Mouse (Mus musculus): Measurements from ENCODE around the gene Gm4792. TPM values are rescaled to one million over a fixed set of nuclear protein-coding genes. Genes with fewer than 3 reads are reported as not detected.

Gene Gm4792
- polyA plus RNA-seq (2014; fragmentation: Nextera tagmentation; extraction: Ambion mirVana) = not detected in 2 replicates

GRCm38 (mm10) chr10:94298471-94298870 is at the start of gene Gm4792:
Gene Gm4792 (minus strand): TSS chr10:94298703.
- Histone ChIP-seq H3K9ac (ENCODE audit: low read length) (no peak within 1 kb of the TSS), H3K36me3 (ENCODE audit: control insufficient read depth, insufficient read depth, low read length) (no peaks in the 10 kb centered on the region), H3K4me3 (ENCODE audit: low read depth, low read length) (no peak within 1 kb of the TSS), H3K4me2 (no peak within 1 kb of the TSS), H3K27me3 (ENCODE audit: control insufficient read depth, insufficient read depth, low read length) (no peaks in the 10 kb centered on the region), H3K27ac (ENCODE audit: low read depth, low read length) (no peak within 1 kb of the TSS), H3K4me1 (ENCODE audit: control insufficient read depth, insufficient read depth, low read length) (peaks cover 13% of the 10 kb centered on the region), H3K9me3 (ENCODE audit: control insufficient read depth, low read length) (no peaks in the 10 kb centered on the region)
- 77% methylated on average over 3 of the region's 3 CpGs for WGBS
- DNase-seq (ENCODE audit: low spot score, missing footprints) (no peak), ATAC-seq (ENCODE audit: low FRiP score) (no peak)

GRCm38 (mm10) chr10:94347959-94348358 is 49.5 kb upstream of the Gm4792 start:
- no peaks in the 10 kb centered on the region for H3K9me3 ChIP-seq (ENCODE audit: control insufficient read depth, low read length)
- WGBS = 95% methylated on average over 10 of the region's 10 CpGs

GRCm38 (mm10) chr10:94347296-94347695 is 48.8 kb upstream of the Gm4792 start:
- Histone ChIP-seq H3K27ac (ENCODE audit: low read depth, low read length) (no peak overlapping the region), H3K4me1 (ENCODE audit: control insufficient read depth, insufficient read depth, low read length) (no peaks in the 10 kb centered on the region), H3K36me3 (ENCODE audit: control insufficient read depth, insufficient read depth, low read length) (no peaks in the 10 kb centered on the region), H3K4me3 (ENCODE audit: low read depth, low read length) (no peak overlapping the region), H3K9me3 (ENCODE audit: control insufficient read depth, low read length) (no peaks in the 10 kb centered on the region), H3K27me3 (ENCODE audit: control insufficient read depth, insufficient read depth, low read length) (no peaks in the 10 kb centered on the region), H3K4me2 (no peak overlapping the region), H3K9ac (ENCODE audit: low read length) (no peak overlapping the region)
- DNase-seq (ENCODE audit: low spot score, missing footprints) (no peak), ATAC-seq (ENCODE audit: low FRiP score) (no peak)
- 78% methylated on average over 10 of the region's 10 CpGs for WGBS

More at GRCm38 (mm10) chr10:94347959-94348358, 49.5 kb upstream of the Gm4792 start:
- Histone ChIP-seq H3K9ac (ENCODE audit: low read length) (no peak overlapping the region), H3K27me3 (ENCODE audit: control insufficient read depth, insufficient read depth, low read length) (no peaks in the 10 kb centered on the region), H3K27ac (ENCODE audit: low read depth, low read length) (no peak overlapping the region), H3K36me3 (ENCODE audit: control insufficient read depth, insufficient read depth, low read length) (no peaks in the 10 kb centered on the region), H3K4me2 (no peak overlapping the region), H3K4me3 (ENCODE audit: low read depth, low read length) (no peak overlapping the region), H3K4me1 (ENCODE audit: control insufficient read depth, insufficient read depth, low read length) (no peaks in the 10 kb centered on the region)
- ATAC-seq (ENCODE audit: low FRiP score) (no peak), DNase-seq (ENCODE audit: low spot score, missing footprints) (peak; percentile 59)

- Histone ChIP-seq H3K4me3 (ENCODE audit: low read depth, low read length) (no peak overlapping the region), H3K4me1 (ENCODE audit: control insufficient read depth, insufficient read depth, low read length) (no peaks in the 10 kb centered on the region), H3K27me3 (ENCODE audit: control insufficient read depth, insufficient read depth, low read length) (no peaks in the 10 kb centered on the region), H3K9ac (ENCODE audit: low read length) (no peak overlapping the region), H3K9me3 (ENCODE audit: control insufficient read depth, low read length) (no peaks in the 10 kb centered on the region), H3K4me2 (no peak overlapping the region), H3K36me3 (ENCODE audit: control insufficient read depth, insufficient read depth, low read length) (no peaks in the 10 kb centered on the region), H3K27ac (ENCODE audit: low read depth, low read length) (no peak overlapping the region)
- WGBS = 90% methylated on average over 7 of the region's 7 CpGs
- DNase-seq (ENCODE audit: low spot score, missing footprints) (peak; percentile 17), ATAC-seq (ENCODE audit: low FRiP score) (no peak)
Measured at GRCm38 (mm10) chr10:94346596-94346995, 48.1 kb upstream of the Gm4792 start.

- Histone ChIP-seq H3K4me2 (no peak overlapping the region), H3K27me3 (ENCODE audit: control insufficient read depth, insufficient read depth, low read length) (no peaks in the 10 kb centered on the region), H3K9ac (ENCODE audit: low read length) (no peak overlapping the region), H3K36me3 (ENCODE audit: control insufficient read depth, insufficient read depth, low read length) (no peaks in the 10 kb centered on the region), H3K9me3 (ENCODE audit: control insufficient read depth, low read length) (no peaks in the 10 kb centered on the region), H3K4me3 (ENCODE audit: low read depth, low read length) (no peak overlapping the region), H3K27ac (ENCODE audit: low read depth, low read length) (no peak overlapping the region), H3K4me1 (ENCODE audit: control insufficient read depth, insufficient read depth, low read length) (no peaks in the 10 kb centered on the region)
- 89% methylated on average over 7 of the region's 7 CpGs for WGBS
- ATAC-seq (ENCODE audit: low FRiP score) (no peak), DNase-seq (ENCODE audit: low spot score, missing footprints) (peak; percentile 45)
Measured at GRCm38 (mm10) chr10:94345509-94346252, 47.2 kb upstream of the Gm4792 start.

- no peak for ATAC-seq (ENCODE audit: low FRiP score)
- Histone ChIP-seq H3K4me1 (ENCODE audit: control insufficient read depth, insufficient read depth, low read length) (no peaks in the 10 kb centered on the region), H3K27me3 (ENCODE audit: control insufficient read depth, insufficient read depth, low read length) (no peaks in the 10 kb centered on the region), H3K4me3 (ENCODE audit: low read depth, low read length) (no peak overlapping the region), H3K36me3 (ENCODE audit: control insufficient read depth, insufficient read depth, low read length) (no peaks in the 10 kb centered on the region), H3K9ac (ENCODE audit: low read length) (no peak overlapping the region), H3K4me2 (no peak overlapping the region), H3K9me3 (ENCODE audit: control insufficient read depth, low read length) (no peaks in the 10 kb centered on the region), H3K27ac (ENCODE audit: low read depth, low read length) (no peak overlapping the region)
- DNase-seq (ENCODE audit: low spot score, missing footprints) = peak; percentile 65
- 56% methylated on average over 21 of the region's 22 CpGs for WGBS
Measured at GRCm38 (mm10) chr10:94344631-94345417, 46.3 kb upstream of the Gm4792 start.

GRCm38 (mm10) chr10:94343581-94343980 is 45.1 kb upstream of the Gm4792 start:
- no peaks in the 10 kb centered on the region for H3K27me3 ChIP-seq (ENCODE audit: control insufficient read depth, insufficient read depth, low read length)
- 85% methylated on average over 7 of the region's 7 CpGs for WGBS

GRCm38 (mm10) chr10:94342256-94342655 is 43.8 kb upstream of the Gm4792 start:
- WGBS = 71% methylated on average over 7 of the region's 7 CpGs
- H3K9me3 ChIP-seq (ENCODE audit: control insufficient read depth, low read length) = no peaks in the 10 kb centered on the region
- no peak overlapping the region for H3K4me3 ChIP-seq (ENCODE audit: low read depth, low read length)
- H3K27ac ChIP-seq (ENCODE audit: low read depth, low read length) = no peak overlapping the region
- DNase-seq (ENCODE audit: low spot score, missing footprints) = no peak
- no peaks in the 10 kb centered on the region for H3K27me3 ChIP-seq (ENCODE audit: control insufficient read depth, insufficient read depth, low read length)
- H3K4me2 ChIP-seq = no peak overlapping the region
- no peak overlapping the region for H3K9ac ChIP-seq (ENCODE audit: low read length)
- no peak for ATAC-seq (ENCODE audit: low FRiP score)
- no peaks in the 10 kb centered on the region for H3K36me3 ChIP-seq (ENCODE audit: control insufficient read depth, insufficient read depth, low read length)
- H3K4me1 ChIP-seq (ENCODE audit: control insufficient read depth, insufficient read depth, low read length) = no peaks in the 10 kb centered on the region

More at GRCm38 (mm10) chr10:94343581-94343980, 45.1 kb upstream of the Gm4792 start:
- Histone ChIP-seq H3K36me3 (ENCODE audit: control insufficient read depth, insufficient read depth, low read length) (no peaks in the 10 kb centered on the region), H3K9ac (ENCODE audit: low read length) (no peak overlapping the region), H3K4me2 (no peak overlapping the region), H3K4me3 (ENCODE audit: low read depth, low read length) (no peak overlapping the region), H3K27ac (ENCODE audit: low read depth, low read length) (no peak overlapping the region), H3K9me3 (ENCODE audit: control insufficient read depth, low read length) (no peaks in the 10 kb centered on the region), H3K4me1 (ENCODE audit: control insufficient read depth, insufficient read depth, low read length) (no peaks in the 10 kb centered on the region)
- DNase-seq (ENCODE audit: low spot score, missing footprints) (no peak), ATAC-seq (ENCODE audit: low FRiP score) (no peak)

- H3K4me3 ChIP-seq (ENCODE audit: low read depth, low read length) = no peak overlapping the region
- no peaks in the 10 kb centered on the region for H3K36me3 ChIP-seq (ENCODE audit: control insufficient read depth, insufficient read depth, low read length)
- ATAC-seq (ENCODE audit: low FRiP score) = no peak
- no peak overlapping the region for H3K9ac ChIP-seq (ENCODE audit: low read length)
- H3K27ac ChIP-seq (ENCODE audit: low read depth, low read length) = no peak overlapping the region
- 81% methylated on average over 17 of the region's 17 CpGs for WGBS
- H3K9me3 ChIP-seq (ENCODE audit: control insufficient read depth, low read length) = no peaks in the 10 kb centered on the region
- no peaks in the 10 kb centered on the region for H3K4me1 ChIP-seq (ENCODE audit: control insufficient read depth, insufficient read depth, low read length)
- no peak overlapping the region for H3K4me2 ChIP-seq
- H3K27me3 ChIP-seq (ENCODE audit: control insufficient read depth, insufficient read depth, low read length) = no peaks in the 10 kb centered on the region
- DNase-seq (ENCODE audit: low spot score, missing footprints) = no peak
Measured at GRCm38 (mm10) chr10:94341501-94341900, 43.0 kb upstream of the Gm4792 start.
